Mouse (Mus musculus): ENCODE measurements around the gene Fam114a1. TPM values are rescaled to one million over a fixed set of nuclear protein-coding genes. Genes with fewer than 3 reads are reported as not detected.

Fam114a1 gene
- polyA plus RNA-seq, 1 experiment: 2.1 TPM

DNA sequence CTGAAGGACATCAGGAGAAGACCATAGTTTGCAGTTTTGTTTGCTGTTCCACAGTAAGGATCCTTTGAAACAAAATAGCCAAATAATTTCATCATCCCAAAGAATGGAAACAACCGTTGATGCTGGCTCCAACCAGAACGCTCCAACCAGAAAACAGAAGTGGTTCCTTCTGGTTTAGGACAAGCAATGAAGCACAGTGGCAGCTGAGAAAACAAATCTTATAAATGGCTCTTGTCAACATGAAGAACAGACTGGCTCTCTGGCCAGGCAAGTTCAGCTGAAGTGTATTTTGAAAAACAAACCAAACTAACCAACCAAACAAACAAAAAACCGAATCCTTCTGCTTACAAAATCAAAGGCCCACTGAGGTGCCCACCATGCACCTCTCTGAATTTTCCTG, 119.8 kb downstream of the Fam114a1 start:
- Histone ChIP-seq H3K27ac (ENCODE audit: control insufficient read depth, insufficient read depth, low read depth, low read length) (no peak overlapping the region), H3K4me3 (ENCODE audit: control insufficient read depth, low read depth, low read length) (no peak overlapping the region), H3K36me3 (ENCODE audit: control insufficient read depth, insufficient read depth, low read length) (no peaks in the 10 kb centered on the region), H3K4me1 (ENCODE audit: control insufficient read depth, insufficient read depth, low read length) (no peaks in the 10 kb centered on the region), H3K27me3 (ENCODE audit: control insufficient read depth, insufficient read depth, low read length) (no peaks in the 10 kb centered on the region)
- TF ChIP-seq POLR2A (IDR thresholded peaks at IDR 0.05; ENCODE audit: control insufficient read depth, low read depth, low read length) (no peak), CTCF (IDR thresholded peaks at IDR 0.05; ENCODE audit: control insufficient read depth, insufficient read depth, insufficient replicate concordance, low read depth, low read length) (no peak)

GRCm38 (mm10) chr5:65091184-65091858, 121.5 kb downstream of the Fam114a1 start:
- TF ChIP-seq CTCF (IDR thresholded peaks at IDR 0.05; ENCODE audit: control insufficient read depth, insufficient read depth, insufficient replicate concordance, low read depth, low read length) (no peak), POLR2A (IDR thresholded peaks at IDR 0.05; ENCODE audit: control insufficient read depth, low read depth, low read length) (no peak)
- no peaks in the 10 kb centered on the region for H3K27me3 ChIP-seq (ENCODE audit: control insufficient read depth, insufficient read depth, low read length)

More at GRCm38 (mm10) chr5:65091184-65091858, 121.5 kb downstream of the Fam114a1 start:
- H3K4me1 ChIP-seq (ENCODE audit: control insufficient read depth, insufficient read depth, low read length): no peaks in the 10 kb centered on the region
- H3K36me3 ChIP-seq (ENCODE audit: control insufficient read depth, insufficient read depth, low read length): no peaks in the 10 kb centered on the region
- H3K27ac ChIP-seq (ENCODE audit: control insufficient read depth, insufficient read depth, low read depth, low read length): no peak overlapping the region
- no peak overlapping the region; the same call in 1 of the 2 replicates for H3K4me3 ChIP-seq (ENCODE audit: control insufficient read depth, low read depth, low read length)

Other genes with a start within 250 kb of the Fam114a1 start
- 4.9 and 5.8 TPM in 2 replicates for gene Klf3, start 166.7 kb upstream of the Fam114a1 start, polyA plus RNA-seq (2012; rRNA removed)
- 0.11 and 0.24 TPM in 2 replicates for gene Tlr1, start 36.5 kb upstream of the Fam114a1 start, polyA plus RNA-seq (2012; rRNA removed)
- gene Tlr6, start 10.0 kb upstream of the Fam114a1 start, polyA plus RNA-seq (2012; rRNA removed): 0.06 and 0.10 TPM in 2 replicates
- 6.5 and 9.2 TPM in 2 replicates for gene Tmem156, start 122.1 kb downstream of the Fam114a1 start, polyA plus RNA-seq (2012; rRNA removed)
- 11.1 and 13.2 TPM in 2 replicates for gene Klhl5, start 137.5 kb downstream of the Fam114a1 start, polyA plus RNA-seq (2012; rRNA removed)
- gene Wdr19, start 229.6 kb downstream of the Fam114a1 start, polyA plus RNA-seq (2012; rRNA removed): 19.4 and 20.2 TPM in 2 replicates